Mouse (Mus musculus) bone marrow, adult 2 months (tissue): ENCODE results near the gene Arhgap15.

Experiments used
- CTCF ChIP-seq: fragments of 200-500 bp; IDR thresholded peaks from 2 replicates; pipeline ENCODE4 v1.5.1; 2011; ENCODE audit warnings: low read length, control low read depth; ENCODE audit not compliant: control insufficient read depth, insufficient read depth
- POLR2A ChIP-seq: fragments of 200-500 bp; IDR thresholded peaks from 2 replicates; pipeline ENCODE4 v1.6.1; 2011; ENCODE audit warnings: low read depth, mild to moderate bottlenecking, control low read depth, low read length, borderline replicate concordance; ENCODE audit not compliant: control insufficient read depth

- TF ChIP-seq CTCF: no peak
- no peak for TF ChIP-seq POLR2A
These were observed 21.4 kb upstream of the Arhgap15 start for GRCm38 (mm10) chr2:43727181-43727580.
